Mouse (Mus musculus) hindbrain, embryonic 12.5 days (tissue): ENCODE results near the gene Pick1. TPM values are rescaled to one million over a fixed set of nuclear protein-coding genes. Genes with fewer than 3 reads are reported as not detected.

Source experiments
- ATAC-seq: fragments of 200-750 bp; cut with Nextera tagmentation; 2 replicates; pipeline ENCODE4 v1.8.0; 2017; ENCODE audit warnings: moderate TSS enrichment; ENCODE audit not compliant: low FRiP score
- H3K27ac ChIP-seq: fragments of 300-500 bp; sonication (generic); 2 replicates; pipeline ENCODE4 v1.5.1; 2016; ENCODE audit warnings: mild to moderate bottlenecking
- H3K27me3 ChIP-seq: fragments of 300-500 bp; sonication (generic); 2 replicates; pipeline ENCODE4 v1.6.1; 2016; ENCODE audit warnings: mild to moderate bottlenecking
- H3K36me3 ChIP-seq: fragments of 300-500 bp; sonication (generic); 2 replicates; pipeline ENCODE4 v1.6.1; 2016; ENCODE audit warnings: mild to moderate bottlenecking
- H3K4me1 ChIP-seq: fragments of 300-500 bp; sonication (generic); 2 replicates; pipeline ENCODE4 v1.6.1; 2016
- H3K4me2 ChIP-seq: fragments of 300-500 bp; sonication (generic); replicated peaks from 2 replicates; pipeline ENCODE4 v1.6.1; 2016; ENCODE audit warnings: mild to moderate bottlenecking
- H3K4me3 ChIP-seq: fragments of 300-500 bp; sonication (generic); 2 replicates; pipeline ENCODE4 v1.5.1; 2016; ENCODE audit warnings: mild to moderate bottlenecking
- H3K9ac ChIP-seq: fragments of 300-500 bp; sonication (generic); 2 replicates; pipeline ENCODE4 v1.6.1; 2016; ENCODE audit warnings: mild to moderate bottlenecking, moderate library complexity
- H3K9me3 ChIP-seq: fragments of 300-500 bp; sonication (generic); replicated peaks from 2 replicates; pipeline ENCODE4 v1.6.1; 2016; ENCODE audit warnings: mild to moderate bottlenecking
- WGBS: fragments of 180-500 bp; shearing (Covaris S2); methylation state at CpG from one replicate; pipeline ENCODE4 v1.1.7; 2016; 5-methylcytosine and 5-hydroxymethylcytosine counted together
- polyA plus RNA-seq: library from polyadenylated mRNA; unstranded; fragments of >200 nt; fragmentation: Nextera tagmentation; extraction: Ambion mirVana; gene quantifications from 2 replicates; pipeline ENCODE4 v1.2.1, GENCODE M21; 2016

Gene Pick1
- polyA plus RNA-seq, 1 experiment from 2014 or later, result 67.1 TPM

DNA sequence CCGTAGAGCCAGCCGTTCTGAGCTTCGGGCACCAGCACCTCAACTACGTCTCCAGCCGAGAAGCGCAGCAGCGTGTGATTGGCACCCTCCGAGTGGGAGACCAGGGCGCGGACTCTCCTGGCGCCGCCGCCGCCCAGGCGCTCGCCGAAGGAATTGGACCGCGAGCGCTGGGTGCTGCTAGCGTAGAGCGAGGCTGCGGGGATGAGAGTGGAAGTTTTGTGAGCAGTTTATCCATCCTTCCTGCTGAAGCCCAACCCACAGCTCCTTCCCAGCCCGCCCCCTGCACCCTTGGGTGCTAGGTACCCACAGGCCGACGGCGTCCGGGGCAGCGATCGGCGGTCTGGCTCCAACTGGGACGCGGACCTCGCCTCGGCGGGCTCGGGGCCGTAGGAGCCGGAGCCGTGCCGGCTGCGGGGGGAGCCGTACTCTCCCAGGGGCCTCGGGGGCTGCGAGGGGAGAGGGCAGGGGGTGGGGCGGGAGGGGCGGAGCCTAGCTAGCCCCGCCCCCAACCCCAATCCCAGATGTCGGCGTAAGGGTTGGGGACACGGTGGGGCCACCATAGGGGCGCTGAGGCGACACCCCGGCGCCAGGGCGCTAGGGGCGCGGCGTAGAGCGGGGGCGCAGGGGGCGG, 32.2 kb downstream of the Pick1 start:
- WGBS, result 1% methylated on average over 60 of the region's 62 CpGs
- Histone ChIP-seq H3K9ac (peak overlapping the region; percentile 72), H3K4me3 (peak overlapping the region; percentile 68), H3K36me3 (no peaks in the 10 kb centered on the region), H3K4me1 (peaks cover 13% of the 10 kb centered on the region), H3K27me3 (peaks cover 67% of the 10 kb centered on the region), H3K27ac (no peak overlapping the region), H3K9me3 (no peaks in the 10 kb centered on the region), H3K4me2 (peak overlapping the region; percentile 100)
- ATAC-seq, result peak; percentile 51

DNA sequence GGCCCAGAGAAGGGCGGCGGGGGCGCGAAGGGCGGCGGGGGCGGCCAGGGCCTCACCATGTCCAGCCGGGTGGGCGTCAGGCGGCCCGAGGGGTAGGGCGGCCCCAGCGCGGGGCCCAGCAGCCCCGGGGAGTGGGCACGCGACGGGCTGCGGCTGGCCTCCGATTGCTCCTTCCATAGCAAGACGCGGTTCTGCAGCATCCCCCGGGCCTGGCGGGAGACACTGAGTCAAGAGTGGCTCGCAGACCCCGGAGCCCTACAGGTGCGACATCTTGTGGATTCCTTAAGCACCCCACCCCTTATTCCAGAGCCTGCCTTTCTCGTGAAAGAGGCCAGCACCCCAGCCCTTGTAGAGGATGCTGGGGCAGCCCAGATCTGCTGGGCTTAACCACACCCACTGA, 32.8 kb downstream of the Pick1 start:
- H3K36me3 ChIP-seq, result no peaks in the 10 kb centered on the region
- H3K27ac ChIP-seq, result no peak overlapping the region
- peaks cover 68% of the 10 kb centered on the region for H3K27me3 ChIP-seq
- H3K4me2 ChIP-seq, result peak overlapping the region; percentile 100
- peak overlapping the region; percentile 72 for H3K9ac ChIP-seq
- H3K4me1 ChIP-seq, result peaks cover 13% of the 10 kb centered on the region
- peak overlapping the region; percentile 68 for H3K4me3 ChIP-seq
- WGBS, result under 1% methylated on average over 27 of the region's 28 CpGs
- peak; percentile 42; the same call in 1 of the 2 replicates for ATAC-seq
- no peaks in the 10 kb centered on the region for H3K9me3 ChIP-seq

DNA sequence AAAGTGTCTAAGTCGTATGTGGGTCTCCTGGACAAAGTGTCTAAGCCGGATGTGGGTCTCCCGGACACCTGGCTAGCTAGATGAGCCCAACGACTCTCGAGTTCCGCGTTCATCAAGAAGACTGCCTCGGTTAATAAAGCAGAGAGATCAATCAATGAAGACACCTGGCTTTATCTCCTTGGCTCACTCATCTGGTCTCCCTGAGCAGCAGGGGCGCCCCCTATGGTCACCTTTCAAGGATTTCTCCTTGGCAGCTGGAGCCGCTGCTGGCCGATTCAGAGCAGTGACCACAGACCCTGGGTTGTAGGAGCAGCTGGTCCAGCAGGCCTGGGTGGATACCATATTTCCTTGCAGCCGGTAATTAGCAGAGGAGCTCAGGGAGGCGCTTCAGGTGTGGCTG, 33.4 kb downstream of the Pick1 start:
- H3K4me2 ChIP-seq, result peak overlapping the region; percentile 100; the same call in 1 of the 2 replicates
- no peak overlapping the region for H3K9ac ChIP-seq

DNA sequence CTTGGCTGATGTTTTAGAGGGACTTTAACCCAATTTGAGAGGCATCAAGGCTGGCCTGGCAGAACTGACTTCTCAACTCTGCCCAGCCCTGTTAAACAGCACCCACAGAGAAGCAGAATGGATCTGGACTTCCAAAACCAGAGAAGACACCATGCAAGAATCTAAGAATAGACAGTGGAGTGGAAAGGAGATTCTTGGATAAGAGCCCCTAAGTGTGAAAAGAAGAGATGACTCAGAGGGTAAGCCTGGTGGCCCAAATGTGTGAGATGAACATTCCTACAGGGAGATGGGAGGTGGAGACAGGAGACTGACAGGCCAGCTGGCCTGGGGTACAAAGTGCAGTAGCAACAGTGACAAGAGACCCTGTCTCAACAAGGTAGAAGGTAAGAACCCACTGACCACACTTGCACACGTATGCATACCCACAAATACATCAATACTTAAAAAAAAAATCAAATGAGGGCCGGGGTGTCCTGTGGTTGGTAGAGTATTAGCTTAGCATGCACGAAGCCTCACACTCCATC, 33.9 kb downstream of the Pick1 start:
- no peaks in the 10 kb centered on the region for H3K9me3 ChIP-seq
- H3K9ac ChIP-seq, result no peak overlapping the region
- H3K36me3 ChIP-seq, result no peaks in the 10 kb centered on the region
- 93% methylated on average over 3 of the region's 3 CpGs for WGBS
- H3K27ac ChIP-seq, result no peak overlapping the region
- H3K4me2 ChIP-seq, result no peak overlapping the region
- peaks cover 13% of the 10 kb centered on the region for H3K4me1 ChIP-seq
- no peak overlapping the region for H3K4me3 ChIP-seq
- H3K27me3 ChIP-seq, result peaks cover 74% of the 10 kb centered on the region
- ATAC-seq, result no peak

More for the DNA sequence above, 33.4 kb downstream of the Pick1 start:
- H3K9me3 ChIP-seq, result no peaks in the 10 kb centered on the region
- ATAC-seq, result no peak
- H3K27ac ChIP-seq, result no peak overlapping the region
- H3K27me3 ChIP-seq, result peaks cover 72% of the 10 kb centered on the region
- no peak overlapping the region for H3K4me3 ChIP-seq
- H3K36me3 ChIP-seq, result no peaks in the 10 kb centered on the region
- WGBS, result 19% methylated on average over 13 of the region's 13 CpGs
- H3K4me1 ChIP-seq, result peaks cover 13% of the 10 kb centered on the region

DNA sequence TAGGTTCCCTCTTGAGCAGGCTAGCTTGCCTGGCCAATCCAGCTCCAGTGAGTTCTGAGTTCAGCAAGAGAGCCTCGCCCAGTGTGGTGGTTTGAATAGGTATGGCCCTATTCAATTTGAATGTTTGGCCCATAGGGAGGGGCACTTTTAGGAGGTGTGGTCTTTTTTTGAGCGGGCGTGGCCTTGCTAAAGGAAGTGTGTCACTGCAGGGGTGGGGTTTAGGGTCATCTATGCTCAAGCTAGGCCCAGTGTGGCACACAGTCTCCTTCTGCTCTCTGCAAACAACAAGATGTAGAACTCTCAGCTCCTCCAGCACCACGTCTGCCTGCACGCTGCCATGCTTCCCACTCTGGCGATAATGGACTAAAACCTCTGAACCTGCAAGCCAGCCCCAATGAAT, 34.8 kb downstream of the Pick1 start:
- no peak overlapping the region for H3K9ac ChIP-seq
- no peak overlapping the region for H3K4me2 ChIP-seq
- ATAC-seq, result no peak
- peaks cover 13% of the 10 kb centered on the region for H3K4me1 ChIP-seq
- no peak overlapping the region for H3K27ac ChIP-seq
- H3K36me3 ChIP-seq, result no peaks in the 10 kb centered on the region
- no peak overlapping the region for H3K4me3 ChIP-seq
- H3K27me3 ChIP-seq, result peaks cover 72% of the 10 kb centered on the region
- H3K9me3 ChIP-seq, result no peaks in the 10 kb centered on the region
- WGBS, result 94% methylated on average over 6 of the region's 6 CpGs

DNA sequence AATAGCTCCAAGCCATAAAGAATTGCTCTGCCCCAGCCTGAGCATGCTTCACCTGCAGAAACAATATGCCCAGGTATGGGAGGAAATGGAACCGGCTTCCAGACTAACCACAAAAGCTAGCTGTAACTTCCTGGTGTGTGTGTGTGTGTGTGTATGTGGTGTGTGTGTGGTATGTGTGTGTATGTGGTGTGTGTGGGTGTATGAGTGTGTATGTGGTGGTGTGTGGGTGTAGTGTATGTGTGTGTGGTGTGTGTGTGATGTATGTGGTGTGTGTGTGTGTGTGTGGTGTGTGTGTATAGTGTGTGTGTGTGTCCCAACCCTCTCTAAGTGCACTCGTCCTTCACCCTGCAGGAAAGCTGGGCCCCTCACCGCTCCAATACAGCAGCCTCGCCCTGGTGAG, 36.4 kb downstream of the Pick1 start:
- no peak for ATAC-seq
- Histone ChIP-seq H3K4me3 (no peak overlapping the region), H3K36me3 (no peaks in the 10 kb centered on the region), H3K9ac (no peak overlapping the region), H3K27me3 (peaks cover 55% of the 10 kb centered on the region), H3K4me1 (peaks cover 15% of the 10 kb centered on the region), H3K4me2 (no peak overlapping the region), H3K27ac (no peak overlapping the region), H3K9me3 (no peaks in the 10 kb centered on the region)
- WGBS, result 64% methylated on average over 4 of the region's 4 CpGs

DNA sequence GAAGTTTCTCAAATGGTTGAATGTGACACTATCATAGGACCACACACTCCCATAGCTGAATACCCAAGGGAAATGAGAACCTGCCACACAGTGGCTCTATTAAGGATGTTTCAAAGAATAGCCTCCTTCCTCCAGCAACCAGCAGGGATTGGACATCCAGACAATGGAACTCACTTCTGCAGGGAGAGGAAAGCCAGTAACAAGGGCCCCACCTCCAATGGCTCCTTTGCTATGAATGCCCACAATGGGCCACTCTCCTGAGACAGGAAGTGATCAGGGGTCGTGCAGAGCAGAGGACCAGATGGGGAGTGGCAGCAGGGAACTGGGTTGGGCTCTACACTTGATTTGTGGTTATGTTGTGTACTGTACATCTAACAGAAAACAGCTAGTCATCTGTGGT, 39.5 kb downstream of the Pick1 start:
- no peaks in the 10 kb centered on the region for H3K9me3 ChIP-seq
- peaks cover 14% of the 10 kb centered on the region for H3K4me1 ChIP-seq
- no peaks in the 10 kb centered on the region for H3K36me3 ChIP-seq
- no peak overlapping the region for H3K4me2 ChIP-seq
- H3K27ac ChIP-seq, result no peak overlapping the region
- no peak overlapping the region for H3K4me3 ChIP-seq
- H3K27me3 ChIP-seq, result peaks cover 29% of the 10 kb centered on the region
- ATAC-seq, result no peak
- 29% methylated on average over 1 of the region's 1 CpGs for WGBS
- H3K9ac ChIP-seq, result no peak overlapping the region

DNA sequence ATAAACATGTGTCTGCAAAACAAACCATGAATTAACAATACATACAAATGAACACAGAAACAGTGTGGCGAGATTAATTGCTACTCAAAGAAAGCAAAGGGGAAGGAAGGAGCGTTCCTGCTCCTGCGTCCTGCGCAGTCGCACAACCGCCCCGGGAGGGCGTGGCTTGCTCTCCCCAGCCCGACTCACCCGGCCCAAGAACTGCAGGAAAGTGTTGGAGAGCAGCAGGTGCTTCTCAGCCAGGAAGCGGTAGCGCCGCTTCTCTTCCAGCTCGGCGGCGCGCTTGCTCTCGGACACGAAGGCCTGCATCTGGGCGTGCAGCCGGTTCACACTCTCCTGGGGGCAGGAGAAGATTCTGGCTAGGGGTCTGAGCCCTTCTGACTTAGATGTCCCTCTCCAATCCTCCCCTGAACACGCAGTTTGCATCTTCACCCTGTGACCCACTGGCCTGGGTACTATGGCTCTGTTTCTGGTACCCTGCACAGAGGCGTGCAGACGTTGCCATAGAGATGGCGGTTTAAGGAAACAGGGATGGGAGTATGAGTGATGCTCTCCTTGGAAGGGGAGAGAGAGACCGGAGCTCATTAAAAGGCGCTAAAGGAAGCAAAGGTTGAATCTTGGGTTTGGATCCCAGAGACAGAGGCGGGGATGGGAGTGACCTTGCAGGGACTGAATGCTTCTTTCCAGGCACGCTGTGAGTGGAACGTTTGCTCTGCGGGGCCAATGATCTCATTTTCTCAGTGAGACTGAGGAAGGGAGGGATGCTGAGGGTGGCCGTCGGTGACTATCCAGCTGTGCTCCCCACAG, 41.5 kb downstream of the Pick1 start:
- WGBS, result 2% methylated on average over 33 of the region's 33 CpGs
- H3K27me3 ChIP-seq, result peaks cover 20% of the 10 kb centered on the region

DNA sequence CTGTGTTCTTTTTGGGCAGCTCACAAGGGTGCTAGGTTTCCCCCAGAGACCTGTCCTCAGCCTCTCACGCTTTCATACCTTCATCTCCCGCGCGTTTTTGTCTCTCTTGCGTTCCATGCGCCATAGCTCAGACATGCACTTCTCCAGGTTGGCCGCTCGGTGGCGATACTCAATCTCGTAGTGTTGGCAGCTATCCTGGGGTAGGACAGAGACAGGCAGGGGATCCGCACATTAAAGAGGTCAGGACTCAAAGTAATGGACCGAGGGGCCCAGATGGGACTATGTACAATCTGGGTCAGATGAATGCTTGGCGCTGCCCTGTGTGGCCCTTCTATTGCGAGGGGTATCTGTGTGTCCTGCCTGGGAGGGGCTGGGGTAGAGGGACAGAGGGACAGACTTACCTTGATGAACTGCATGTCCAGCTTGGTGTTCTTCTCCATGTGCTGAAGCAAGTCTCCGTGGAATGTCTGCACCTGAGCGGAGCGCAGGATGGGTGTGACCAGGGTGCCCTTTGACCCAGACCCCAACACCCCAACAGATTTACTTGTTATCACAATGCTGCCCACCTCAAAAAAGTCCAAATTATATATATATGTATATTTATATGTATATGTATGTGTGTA, 42.3 kb downstream of the Pick1 start:
- ATAC-seq, result peak; percentile 46; the same call in 1 of the 2 replicates
- peak overlapping the region; percentile 40 for H3K4me3 ChIP-seq
- no peaks in the 10 kb centered on the region for H3K9me3 ChIP-seq
- H3K36me3 ChIP-seq, result no peaks in the 10 kb centered on the region
- H3K9ac ChIP-seq, result peak overlapping the region; percentile 52
- peak overlapping the region; percentile 75 for H3K4me2 ChIP-seq
- 16% methylated on average over 17 of the region's 17 CpGs for WGBS
- peaks cover 14% of the 10 kb centered on the region for H3K4me1 ChIP-seq
- H3K27me3 ChIP-seq, result peaks cover 17% of the 10 kb centered on the region
- H3K27ac ChIP-seq, result no peak overlapping the region

More for the DNA sequence above, 41.5 kb downstream of the Pick1 start:
- Histone ChIP-seq H3K4me2 (peak overlapping the region; percentile 75), H3K4me3 (peak overlapping the region; percentile 40), H3K9ac (peak overlapping the region; percentile 52), H3K36me3 (no peaks in the 10 kb centered on the region), H3K4me1 (peaks cover 14% of the 10 kb centered on the region), H3K27ac (no peak overlapping the region), H3K9me3 (no peaks in the 10 kb centered on the region)
- ATAC-seq, result peak; percentile 70

DNA sequence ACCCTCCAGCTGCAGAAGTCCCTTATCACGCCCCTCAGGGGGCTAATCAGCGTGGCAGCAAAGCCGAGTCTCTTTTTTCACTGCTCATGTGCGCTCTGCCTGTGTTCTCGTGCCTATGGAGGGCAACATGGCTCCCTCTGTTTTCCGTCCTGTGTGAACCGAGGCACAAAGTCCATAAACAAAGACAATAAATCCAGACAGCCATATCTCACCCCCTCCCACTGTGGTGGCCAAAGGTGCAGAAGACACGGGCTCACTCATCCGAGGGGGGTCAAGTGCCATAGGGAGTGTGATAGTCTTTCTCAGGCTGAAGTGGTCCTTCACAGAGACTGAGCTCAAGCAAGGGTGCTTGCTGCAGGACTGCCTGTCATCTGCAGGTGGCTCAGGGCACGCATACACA, 44.0 kb downstream of the Pick1 start:
- Histone ChIP-seq H3K4me3 (no peak overlapping the region), H3K27me3 (peaks cover 8% of the 10 kb centered on the region), H3K9me3 (no peaks in the 10 kb centered on the region), H3K27ac (no peak overlapping the region), H3K36me3 (no peaks in the 10 kb centered on the region), H3K4me1 (peaks cover 14% of the 10 kb centered on the region), H3K9ac (no peak overlapping the region), H3K4me2 (no peak overlapping the region)
- 53% methylated on average over 10 of the region's 10 CpGs for WGBS
- ATAC-seq, result no peak

DNA sequence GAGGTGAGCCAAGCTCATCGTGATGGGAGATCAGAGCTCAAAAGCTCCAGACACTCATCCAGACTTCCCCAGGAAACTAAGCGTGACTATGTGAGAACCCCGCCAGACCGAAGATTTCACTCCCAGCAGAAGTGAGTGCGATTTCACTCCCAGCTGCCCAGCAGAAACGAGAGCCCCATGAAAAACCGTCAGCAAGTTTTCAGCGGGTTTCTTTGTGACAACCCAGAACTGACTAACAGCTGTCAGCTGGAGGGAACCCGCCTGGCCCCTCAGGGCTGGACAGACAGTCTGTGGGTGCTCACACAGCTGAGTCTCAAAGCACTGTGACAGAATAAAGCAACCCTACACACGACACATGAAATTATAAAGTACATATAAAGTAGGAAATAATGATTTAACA, 48.8 kb downstream of the Pick1 start:
- Histone ChIP-seq H3K9ac (no peak overlapping the region), H3K4me2 (no peak overlapping the region), H3K27ac (no peak overlapping the region), H3K4me1 (0 out of 2 replicates have a peak, but pooled peaks cover 3% of the 10 kb centered on the region), H3K36me3 (no peaks in the 10 kb centered on the region), H3K9me3 (no peaks in the 10 kb centered on the region), H3K27me3 (no peaks in the 10 kb centered on the region), H3K4me3 (no peak overlapping the region)
- 58% methylated on average over 10 of the region's 10 CpGs for WGBS
- ATAC-seq, result no peak

DNA sequence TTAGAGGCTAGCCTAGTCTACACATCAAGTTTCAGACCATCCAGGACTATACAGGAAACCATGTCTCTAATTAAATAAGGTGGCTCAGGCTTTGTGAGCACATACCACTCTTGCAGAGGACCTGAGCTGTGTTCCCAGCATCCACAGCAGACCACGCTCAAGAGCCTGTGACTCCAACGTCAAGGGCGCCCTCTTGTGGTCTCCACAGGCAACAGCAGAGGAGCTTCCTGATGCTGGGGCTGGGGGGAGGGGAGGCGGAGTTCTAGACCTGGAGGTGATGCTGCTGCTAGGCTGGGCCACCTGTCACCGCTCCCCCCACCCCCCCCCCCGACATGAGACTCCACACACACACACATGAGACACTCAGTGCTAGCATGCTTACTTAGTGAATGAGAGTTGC, 51.2 kb downstream of the Pick1 start:
- Histone ChIP-seq H3K9me3 (no peaks in the 10 kb centered on the region), H3K27me3 (no peaks in the 10 kb centered on the region), H3K9ac (no peak overlapping the region), H3K4me3 (no peak overlapping the region), H3K36me3 (no peaks in the 10 kb centered on the region), H3K4me2 (no peak overlapping the region), H3K27ac (no peak overlapping the region), H3K4me1 (no peaks in the 10 kb centered on the region)
- 39% methylated on average over 6 of the region's 6 CpGs for WGBS
- ATAC-seq, result no peak
